Mouse (Mus musculus): ENCODE results near the gene Tiam1. TPM values are rescaled to one million over a fixed set of nuclear protein-coding genes. Genes with fewer than 3 reads are reported as not detected.

Gene Tiam1
- polyA plus RNA-seq, 1 experiment from 2014 or later, result 29.0 TPM

DNA sequence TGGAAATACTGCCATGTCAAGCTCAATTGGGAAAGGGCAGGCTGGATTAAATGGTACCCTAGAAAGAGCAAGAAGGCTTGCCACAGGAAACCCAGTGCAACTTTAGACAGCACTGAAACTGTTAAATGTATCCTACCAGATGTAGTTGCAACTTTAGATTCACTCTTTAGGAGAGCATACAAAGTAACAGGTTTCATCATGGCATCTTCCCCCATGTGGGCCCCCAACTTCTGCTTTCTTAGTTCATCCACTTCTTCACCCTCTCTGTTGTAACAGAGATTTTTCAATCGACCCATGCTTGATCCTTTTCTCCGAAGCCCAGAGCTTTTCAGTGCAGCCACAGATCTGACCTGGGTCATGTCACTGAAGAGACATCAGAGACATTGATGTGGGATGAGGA, 379.8 kb downstream of the Tiam1 start:
- no peak for ATAC-seq (ENCODE audit: low FRiP score)
- no peak overlapping the region for H3K4me2 ChIP-seq
- H3K9ac ChIP-seq, result no peak overlapping the region
- 73% methylated on average over 2 of the region's 2 CpGs for WGBS
- no peaks in the 10 kb centered on the region for H3K36me3 ChIP-seq
- H3K9me3 ChIP-seq, result peaks cover 4% of the 10 kb centered on the region; the same call in 1 of the 2 replicates
- H3K4me3 ChIP-seq, result no peak overlapping the region
- H3K4me1 ChIP-seq (replicated peaks), result no peaks in the 10 kb centered on the region
- H3K27ac ChIP-seq, result no peak overlapping the region
- H3K27me3 ChIP-seq, result no peaks in the 10 kb centered on the region

GRCm38 (mm10) chr16:89762523-89762922, 381.0 kb downstream of the Tiam1 start:
- Histone ChIP-seq H3K27ac (no peak overlapping the region), H3K4me1 (replicated peaks) (no peaks in the 10 kb centered on the region), H3K36me3 (no peaks in the 10 kb centered on the region), H3K9ac (no peak overlapping the region), H3K9me3 (no peaks in the 10 kb centered on the region), H3K27me3 (no peaks in the 10 kb centered on the region), H3K4me2 (no peak overlapping the region), H3K4me3 (no peak overlapping the region)
- ATAC-seq (ENCODE audit: low FRiP score), result no peak
- 86% methylated on average over 10 of the region's 10 CpGs for WGBS

DNA sequence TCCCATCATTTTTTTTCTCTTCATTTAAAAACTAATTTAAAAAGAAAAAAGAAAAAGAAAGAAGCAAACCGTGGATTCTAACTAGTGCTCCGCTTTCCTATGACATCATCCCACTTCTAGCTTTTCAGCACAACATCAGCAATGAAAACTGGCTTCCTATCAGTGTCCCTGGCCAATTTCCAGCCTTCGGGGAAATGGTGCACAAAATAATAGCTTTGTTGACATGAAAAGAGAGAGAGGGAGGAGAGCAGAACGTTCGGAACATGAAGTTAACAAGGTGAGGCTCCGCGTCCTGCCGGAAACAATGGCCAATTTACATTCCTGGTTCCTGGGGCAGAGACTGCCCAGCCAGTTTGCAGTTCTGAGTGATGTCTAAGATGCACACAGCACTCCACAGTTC, 381.5 kb downstream of the Tiam1 start:
- Histone ChIP-seq H3K9ac (no peak overlapping the region), H3K4me3 (no peak overlapping the region), H3K27ac (no peak overlapping the region), H3K4me2 (no peak overlapping the region), H3K9me3 (no peaks in the 10 kb centered on the region), H3K4me1 (replicated peaks) (no peaks in the 10 kb centered on the region), H3K36me3 (no peaks in the 10 kb centered on the region), H3K27me3 (no peaks in the 10 kb centered on the region)
- WGBS, result 64% methylated on average over 8 of the region's 8 CpGs
- ATAC-seq (ENCODE audit: low FRiP score), result no peak

DNA sequence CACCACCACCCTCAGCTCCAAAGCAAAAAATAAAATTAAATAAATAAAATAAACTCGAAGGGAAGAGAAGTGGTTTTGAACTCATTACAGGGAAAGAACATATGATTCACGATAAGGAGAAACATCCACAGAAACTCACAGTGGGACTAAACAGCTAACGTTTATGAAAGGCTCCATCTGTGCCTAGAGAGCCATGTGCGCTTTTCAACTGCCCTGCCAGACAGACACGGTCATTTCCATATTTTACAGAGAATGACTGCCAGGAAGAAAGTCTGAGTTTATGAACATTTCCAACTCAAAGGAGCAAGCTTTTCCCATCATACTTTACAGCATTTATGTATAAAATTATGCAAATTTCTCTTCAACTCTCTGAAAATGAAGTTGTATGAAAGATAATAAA, 386.2 kb downstream of the Tiam1 start:
- no peaks in the 10 kb centered on the region for H3K36me3 ChIP-seq
- no peak overlapping the region for H3K4me2 ChIP-seq
- ATAC-seq (ENCODE audit: low FRiP score), result no peak
- no peaks in the 10 kb centered on the region for H3K9me3 ChIP-seq
- no peaks in the 10 kb centered on the region; the same call in 1 of the 2 replicates for H3K4me1 ChIP-seq (replicated peaks)
- WGBS, result 36% methylated on average over 5 of the region's 5 CpGs
- H3K4me3 ChIP-seq, result no peak overlapping the region
- no peaks in the 10 kb centered on the region for H3K27me3 ChIP-seq
- no peak overlapping the region for H3K27ac ChIP-seq
- H3K9ac ChIP-seq, result no peak overlapping the region

GRCm38 (mm10) chr16:89754709-89755108, 388.9 kb downstream of the Tiam1 start:
- Histone ChIP-seq H3K4me3 (no peak overlapping the region), H3K36me3 (no peaks in the 10 kb centered on the region), H3K27ac (no peak overlapping the region), H3K9ac (no peak overlapping the region), H3K9me3 (no peaks in the 10 kb centered on the region), H3K4me2 (no peak overlapping the region), H3K27me3 (no peaks in the 10 kb centered on the region), H3K4me1 (replicated peaks) (no peaks in the 10 kb centered on the region; the same call in 1 of the 2 replicates)
- WGBS, result 66% methylated on average over 3 of the region's 3 CpGs
- ATAC-seq (ENCODE audit: low FRiP score), result no peak

DNA sequence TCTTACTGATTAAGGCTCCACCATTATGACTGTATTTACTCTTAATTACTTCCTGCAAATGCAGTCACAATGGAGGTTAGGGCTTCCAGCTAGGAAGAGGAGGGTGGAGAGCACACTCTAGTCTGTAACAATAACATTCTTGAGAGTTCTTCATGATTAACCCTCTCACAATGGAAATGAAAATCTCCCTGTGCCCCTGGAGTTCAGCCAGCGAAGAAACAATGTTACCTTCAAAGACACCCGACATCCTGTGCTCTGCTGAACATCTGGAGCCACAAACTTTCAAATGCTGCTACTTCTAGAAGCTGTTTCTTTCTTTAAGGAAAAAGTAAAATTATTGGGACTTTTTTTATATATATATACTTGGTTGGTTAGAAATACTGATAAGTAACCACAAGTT, 395.7 kb downstream of the Tiam1 start:
- Histone ChIP-seq H3K4me3 (no peak overlapping the region), H3K27ac (no peak overlapping the region), H3K9me3 (no peaks in the 10 kb centered on the region), H3K36me3 (no peaks in the 10 kb centered on the region), H3K4me2 (no peak overlapping the region), H3K27me3 (no peaks in the 10 kb centered on the region), H3K4me1 (replicated peaks) (no peaks in the 10 kb centered on the region), H3K9ac (no peak overlapping the region)
- 44% methylated on average over 2 of the region's 2 CpGs for WGBS
- ATAC-seq (ENCODE audit: low FRiP score), result no peak

DNA sequence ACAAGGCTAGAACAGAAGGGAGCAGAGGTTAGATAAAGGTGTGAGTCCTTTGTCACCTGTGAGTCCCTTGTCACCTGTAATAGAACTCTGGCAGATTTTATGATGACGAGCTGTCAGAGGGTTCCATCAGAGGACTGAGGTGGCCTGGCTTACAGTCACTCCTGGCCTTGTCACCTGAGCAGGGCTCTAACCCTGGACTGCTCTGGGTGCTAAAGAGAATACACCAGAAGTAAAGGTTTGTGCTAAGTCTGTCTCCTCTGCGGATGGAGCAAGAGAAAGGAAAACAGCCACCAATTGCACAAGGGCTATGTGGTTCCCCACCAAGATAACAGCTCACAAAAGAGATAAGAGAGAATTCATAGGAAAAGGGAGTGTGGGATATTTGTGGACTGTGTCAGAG, 404.0 kb downstream of the Tiam1 start:
- H3K27me3 ChIP-seq, result no peaks in the 10 kb centered on the region
- 76% methylated on average over 2 of the region's 2 CpGs for WGBS
- no peak overlapping the region for H3K4me3 ChIP-seq

GRCm38 (mm10) chr16:89738963-89739362, 404.6 kb downstream of the Tiam1 start:
- no peak overlapping the region for H3K4me2 ChIP-seq
- whole genome bisulfite sequencing, result 14% methylated on average over 6 of the region's 6 CpGs
- no peaks in the 10 kb centered on the region for H3K36me3 ChIP-seq
- 0 out of 2 replicates have a peak, but pooled peaks cover 6% of the 10 kb centered on the region for H3K4me1 ChIP-seq (replicated peaks)
- H3K9me3 ChIP-seq, result no peaks in the 10 kb centered on the region
- no peak overlapping the region for H3K4me3 ChIP-seq
- no peak overlapping the region for H3K9ac ChIP-seq
- no peak for ATAC-seq (ENCODE audit: low FRiP score)
- H3K27ac ChIP-seq, result no peak overlapping the region
- H3K27me3 ChIP-seq, result no peaks in the 10 kb centered on the region

More for the DNA sequence above, 404.0 kb downstream of the Tiam1 start:
- no peak for ATAC-seq (ENCODE audit: low FRiP score)
- Histone ChIP-seq H3K36me3 (no peaks in the 10 kb centered on the region), H3K9me3 (no peaks in the 10 kb centered on the region), H3K27ac (no peak overlapping the region), H3K4me1 (replicated peaks) (0 out of 2 replicates have a peak, but pooled peaks cover 6% of the 10 kb centered on the region), H3K4me2 (no peak overlapping the region), H3K9ac (no peak overlapping the region)

Other genes starting within 250 kb of the Tiam1 start
- 902 and 920 TPM in 2 replicates for gene Sod1, start 77.0 kb upstream of the Tiam1 start, polyA plus RNA-seq (2015; fragmentation: Nextera tagmentation; extraction: Ambion mirVana)
- gene Scaf4, start 140.7 kb upstream of the Tiam1 start, polyA plus RNA-seq (2015; fragmentation: Nextera tagmentation; extraction: Ambion mirVana), result 25.8 and 26.5 TPM in 2 replicates
- 7.3 and 7.8 TPM in 2 replicates for gene Hunk, start 242.2 kb upstream of the Tiam1 start, polyA plus RNA-seq (2015; fragmentation: Nextera tagmentation; extraction: Ambion mirVana)

All from hindbrain, embryonic 13.5 days (tissue).